Mouse (Mus musculus) bone marrow, adult 2 months (tissue): Measurements from ENCODE around the gene Fam20c. TPM values are rescaled to one million over a fixed set of nuclear protein-coding genes. Genes with fewer than 3 reads are reported as not detected.

Experiments
- H3K27ac ChIP-seq: fragments of 200-500 bp; 2 replicates; pipeline ENCODE4 v1.5.1; 2012; ENCODE audit warnings: low read depth, mild to moderate bottlenecking, control low read depth, inconsistent platforms, low read length; ENCODE audit not compliant: control insufficient read depth, poor library complexity, insufficient read depth
- H3K4me1 ChIP-seq: fragments of 200-500 bp; 2 replicates; pipeline ENCODE4 v1.6.1; 2011; ENCODE audit warnings: low read length; ENCODE audit not compliant: control insufficient read depth, insufficient read depth
- H3K4me3 ChIP-seq: fragments of 200-500 bp; replicated peaks from 2 replicates; pipeline ENCODE3; 2011; ENCODE audit warnings: mild to moderate bottlenecking, low read depth, low read length, control low read depth; ENCODE audit not compliant: control insufficient read depth
- CTCF ChIP-seq: fragments of 200-500 bp; IDR thresholded peaks from 2 replicates; pipeline ENCODE4 v1.5.1; 2011; ENCODE audit warnings: low read length, control low read depth; ENCODE audit not compliant: control insufficient read depth, insufficient read depth
- POLR2A ChIP-seq: fragments of 200-500 bp; IDR thresholded peaks from 2 replicates; pipeline ENCODE4 v1.6.1; 2011; ENCODE audit warnings: low read depth, mild to moderate bottlenecking, control low read depth, low read length, borderline replicate concordance; ENCODE audit not compliant: control insufficient read depth
- WGBS: fragments of 180-500 bp; shearing (Covaris S2); methylation state at CpG from one replicate; pipeline ENCODE4 v1.1.7; 2018; 5-methylcytosine and 5-hydroxymethylcytosine counted together
- polyA plus RNA-seq: library from polyadenylated mRNA; stranded (reverse); fragments of >200 nt; gene quantifications from 2 replicates; pipeline ENCODE4 v1.2.4, GENCODE M21; 2011; ENCODE audit warnings: low replicate concordance; ENCODE audit not compliant: missing spikeins, insufficient read depth, insufficient read length

Gene Fam20c
- polyA plus RNA-seq, 1 experiment: not detected

DNA sequence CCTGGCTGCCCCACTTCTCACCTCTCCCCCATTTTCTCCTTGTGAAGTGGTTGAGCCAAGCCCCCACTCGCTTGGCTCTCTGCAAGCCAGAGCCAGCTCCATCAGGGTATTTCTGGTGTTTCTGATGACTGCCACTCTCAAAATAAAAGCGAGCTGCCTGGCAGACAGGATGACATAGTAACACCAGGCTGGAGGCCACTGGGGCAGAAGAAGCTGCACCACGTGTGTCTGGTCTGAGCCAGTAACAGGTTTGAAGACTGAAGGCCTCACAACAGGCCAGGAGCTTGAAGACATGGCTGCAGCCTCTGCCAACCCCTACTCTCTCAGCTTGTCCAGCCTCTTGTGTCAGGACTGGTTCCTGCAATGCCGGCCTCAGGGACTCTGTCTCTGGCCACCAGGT is 8.0 kb downstream of the Fam20c start:
- no peaks in the 10 kb centered on the region for H3K4me1 ChIP-seq
- no peak overlapping the region for H3K27ac ChIP-seq
- 80% methylated on average over 4 of the region's 4 CpGs for WGBS

GRCm38 (mm10) chr5:138764601-138765000 is 10.3 kb downstream of the Fam20c start:
- WGBS: 76% methylated on average over 8 of the region's 8 CpGs
- TF ChIP-seq POLR2A (no peak), CTCF (no peak)
- H3K4me1 ChIP-seq: no peaks in the 10 kb centered on the region
- no peak overlapping the region for H3K27ac ChIP-seq
- H3K4me3 ChIP-seq: no peak overlapping the region

More for the DNA sequence above, 8.0 kb downstream of the Fam20c start:
- no peak for TF ChIP-seq CTCF
- no peak for TF ChIP-seq POLR2A
- no peak overlapping the region for H3K4me3 ChIP-seq

GRCm38 (mm10) chr5:138767650-138768049 is 13.3 kb downstream of the Fam20c start:
- WGBS: 85% methylated on average over 11 of the region's 11 CpGs
- Histone ChIP-seq H3K4me3 (no peak overlapping the region), H3K4me1 (no peaks in the 10 kb centered on the region), H3K27ac (no peak overlapping the region)
- TF ChIP-seq POLR2A: no peak
- no peak for TF ChIP-seq CTCF

DNA sequence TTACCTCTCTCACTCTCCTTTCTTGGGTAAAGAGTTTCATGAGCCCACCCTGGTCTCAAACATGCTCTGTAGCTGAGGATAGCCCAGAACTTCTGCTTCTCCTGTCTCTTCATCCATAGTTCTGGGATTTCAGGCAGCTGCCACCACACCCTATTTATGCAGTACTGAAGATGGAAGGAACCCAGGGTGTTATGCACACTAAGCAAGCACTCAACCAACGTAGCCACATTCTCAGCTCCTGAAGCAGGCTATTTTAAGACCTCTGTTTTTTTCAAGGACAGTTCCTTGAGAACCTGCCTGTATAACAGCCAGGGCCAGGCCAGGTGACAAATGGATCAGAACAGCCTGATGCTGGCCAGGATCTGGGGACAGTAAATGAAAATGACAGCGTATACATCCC is 14.4 kb downstream of the Fam20c start:
- WGBS: 69% methylated on average over 2 of the region's 2 CpGs
- H3K4me1 ChIP-seq: no peaks in the 10 kb centered on the region
- no peak for TF ChIP-seq CTCF
- TF ChIP-seq POLR2A: no peak
- H3K27ac ChIP-seq: no peak overlapping the region
- no peak overlapping the region for H3K4me3 ChIP-seq

DNA sequence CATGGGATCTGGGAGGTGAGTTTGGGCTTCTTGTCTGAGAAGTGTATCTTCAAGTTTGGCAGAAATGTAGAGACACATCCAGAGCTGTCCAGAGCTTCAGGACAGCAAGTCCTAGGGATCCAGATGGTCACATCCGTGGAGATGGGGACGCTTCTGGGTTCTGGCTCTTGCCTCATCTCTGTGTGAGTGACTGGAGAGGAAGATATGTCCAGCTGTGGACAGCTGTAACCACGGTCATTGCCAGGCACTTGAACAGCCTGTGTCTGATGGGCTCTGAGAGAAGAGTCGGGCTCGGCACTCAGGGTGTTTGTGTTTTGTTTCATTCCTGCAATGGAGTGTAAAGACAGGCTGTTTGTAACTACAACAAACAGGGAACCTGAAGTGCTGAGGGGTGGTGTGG is 14.8 kb downstream of the Fam20c start:
- H3K27ac ChIP-seq: no peak overlapping the region
- no peaks in the 10 kb centered on the region for H3K4me1 ChIP-seq
- no peak overlapping the region for H3K4me3 ChIP-seq
- TF ChIP-seq CTCF (no peak), POLR2A (no peak)
- WGBS: 58% methylated on average over 5 of the region's 5 CpGs

DNA sequence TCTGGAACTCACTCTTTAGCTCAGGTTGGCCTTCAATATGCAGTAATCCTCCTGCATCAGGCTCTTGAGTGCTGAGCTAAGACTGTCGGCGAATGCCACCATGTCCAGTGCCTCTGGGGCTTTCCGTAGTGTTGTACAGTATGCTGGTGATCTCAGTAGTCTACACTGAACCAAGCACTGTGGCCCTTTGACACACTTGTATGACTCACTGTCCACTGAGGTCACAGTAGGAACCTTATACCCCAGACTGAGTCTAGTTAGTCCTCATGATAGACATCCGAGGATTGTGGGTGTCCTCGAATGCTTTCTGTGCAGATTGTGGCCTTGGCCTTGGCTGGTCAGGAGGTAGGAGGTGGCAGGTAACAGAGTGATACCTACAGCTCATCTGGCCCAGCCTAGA is 20.8 kb downstream of the Fam20c start:
- H3K27ac ChIP-seq: no peak overlapping the region
- H3K4me1 ChIP-seq: peaks cover 4% of the 10 kb centered on the region; the same call in 1 of the 2 replicates
- WGBS: 87% methylated on average over 5 of the region's 5 CpGs
- TF ChIP-seq CTCF (no peak), POLR2A (no peak)
- H3K4me3 ChIP-seq: no peak overlapping the region

- H3K4me1 ChIP-seq: peaks cover 4% of the 10 kb centered on the region; the same call in 1 of the 2 replicates
- no peak overlapping the region for H3K4me3 ChIP-seq
- TF ChIP-seq POLR2A (no peak), CTCF (no peak)
- 26% methylated on average over 1 of the region's 1 CpGs for WGBS
- H3K27ac ChIP-seq: no peak overlapping the region
These were observed 22.0 kb downstream of the Fam20c start for GRCm38 (mm10) chr5:138776346-138776745.

DNA sequence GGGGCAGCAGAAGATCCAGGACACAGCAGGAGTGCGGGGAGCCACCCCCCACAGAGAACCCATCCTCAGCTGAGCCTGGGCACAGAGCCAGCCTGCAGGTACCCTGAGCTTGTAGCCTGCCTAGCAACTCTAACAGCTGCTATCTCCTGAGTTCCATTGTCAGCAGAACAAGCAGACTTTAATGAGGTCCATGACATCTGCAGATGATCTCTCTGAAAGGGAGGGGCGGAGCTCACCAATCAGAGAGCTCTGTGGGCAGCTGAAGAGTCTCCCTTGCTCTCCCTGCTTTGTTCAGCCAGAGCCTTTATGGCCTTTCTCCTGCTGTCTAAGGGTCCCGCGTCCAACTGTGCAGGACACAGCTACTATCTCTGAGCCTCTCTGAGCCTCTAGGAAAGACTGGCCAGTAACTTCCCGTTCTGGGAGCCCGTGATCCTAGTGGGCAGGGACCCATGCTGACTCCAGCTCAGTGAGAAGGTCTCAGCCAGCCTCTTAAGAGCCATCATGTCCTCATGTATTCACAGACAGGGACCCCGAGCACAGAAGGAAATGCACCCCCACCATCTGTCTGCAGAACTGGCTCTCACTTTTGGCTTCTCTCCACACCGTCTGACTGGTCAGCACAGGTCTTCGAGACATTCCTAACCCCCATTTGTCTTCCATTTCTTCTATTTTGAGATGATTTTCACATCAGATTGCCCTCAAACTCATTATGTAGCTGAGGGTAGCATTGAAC is 24.6 kb downstream of the Fam20c start:
- H3K4me1 ChIP-seq: peaks cover 4% of the 10 kb centered on the region; the same call in 1 of the 2 replicates
- no peak overlapping the region for H3K4me3 ChIP-seq
- no peak overlapping the region for H3K27ac ChIP-seq
- 62% methylated on average over 9 of the region's 9 CpGs for WGBS
- no peak for TF ChIP-seq CTCF
- no peak for TF ChIP-seq POLR2A

- TF ChIP-seq POLR2A (no peak), CTCF (no peak)
- H3K4me3 ChIP-seq: no peak overlapping the region
- 24% methylated on average over 3 of the region's 3 CpGs for WGBS
- no peak overlapping the region for H3K27ac ChIP-seq
- H3K4me1 ChIP-seq: peaks cover 4% of the 10 kb centered on the region; the same call in 1 of the 2 replicates
These were observed 25.3 kb downstream of the Fam20c start for GRCm38 (mm10) chr5:138779655-138780054.
